Mouse (Mus musculus): ENCODE measurements around the gene Chmp2b. TPM values are rescaled to one million over a fixed set of nuclear protein-coding genes. Genes with fewer than 3 reads are reported as not detected.
A peak's percentile ranks its signal among the peaks of the same experiment; 100 is the strongest.

Gene Chmp2b
- polyA plus RNA-seq (2015; fragmentation: Nextera tagmentation; extraction: Ambion mirVana): 149 and 161 TPM in 2 replicates

- under 1% methylated on average over 62 of the region's 69 CpGs for WGBS
- peak; percentile 96 for ATAC-seq
- H3K4me2 ChIP-seq (ENCODE audit: low read length): peak within 1 kb of the TSS; percentile 68
- H3K4me3 ChIP-seq (ENCODE audit: low read length): peak within 1 kb of the TSS; percentile 100
- H3K4me1 ChIP-seq (ENCODE audit: control insufficient read depth, insufficient read depth, low read depth, low read length): peaks cover 6% of the 10 kb centered on the region; the same call in 1 of the 2 replicates
- no peaks in the 10 kb centered on the region for H3K36me3 ChIP-seq (ENCODE audit: control insufficient read depth, insufficient read depth, low read length)
- H3K9ac ChIP-seq (ENCODE audit: low read depth, low read length): peak within 1 kb of the TSS; percentile 93
- H3K9me3 ChIP-seq (ENCODE audit: control insufficient read depth, low read length): no peaks in the 10 kb centered on the region
- H3K27ac ChIP-seq (ENCODE audit: low read depth, low read length): peak within 1 kb of the TSS; percentile 82
- no peaks in the 10 kb centered on the region for H3K27me3 ChIP-seq (replicated peaks; ENCODE audit: control insufficient read depth, insufficient read depth, low read length)
These were observed at the start of gene Chmp2b for GRCm38 (mm10) chr16:65561963-65562863. Chmp2b (minus strand) TSS chr16:65562726.

- Histone ChIP-seq H3K9ac (ENCODE audit: low read depth, low read length) (no peak overlapping the region), H3K27ac (ENCODE audit: low read depth, low read length) (no peak overlapping the region), H3K4me1 (ENCODE audit: control insufficient read depth, insufficient read depth, low read depth, low read length) (no peaks in the 10 kb centered on the region), H3K4me3 (ENCODE audit: low read length) (no peak overlapping the region), H3K36me3 (ENCODE audit: control insufficient read depth, insufficient read depth, low read length) (no peaks in the 10 kb centered on the region), H3K4me2 (ENCODE audit: low read length) (no peak overlapping the region), H3K9me3 (ENCODE audit: control insufficient read depth, low read length) (no peaks in the 10 kb centered on the region), H3K27me3 (replicated peaks; ENCODE audit: control insufficient read depth, insufficient read depth, low read length) (no peaks in the 10 kb centered on the region)
- no peak for ATAC-seq
- WGBS: 94% methylated on average over 1 of the region's 1 CpGs
These were observed 49.2 kb upstream of the Chmp2b start for GRCm38 (mm10) chr16:65611678-65612077.

GRCm38 (mm10) chr16:65600798-65601197 lies 38.3 kb upstream of the Chmp2b start:
- Histone ChIP-seq H3K27me3 (replicated peaks; ENCODE audit: control insufficient read depth, insufficient read depth, low read length) (no peaks in the 10 kb centered on the region), H3K9ac (ENCODE audit: low read depth, low read length) (no peak overlapping the region), H3K36me3 (ENCODE audit: control insufficient read depth, insufficient read depth, low read length) (no peaks in the 10 kb centered on the region), H3K27ac (ENCODE audit: low read depth, low read length) (no peak overlapping the region), H3K4me2 (ENCODE audit: low read length) (no peak overlapping the region), H3K4me3 (ENCODE audit: low read length) (no peak overlapping the region), H3K9me3 (ENCODE audit: control insufficient read depth, low read length) (no peaks in the 10 kb centered on the region), H3K4me1 (ENCODE audit: control insufficient read depth, insufficient read depth, low read depth, low read length) (no peaks in the 10 kb centered on the region)
- no peak for ATAC-seq
- WGBS: 80% methylated on average over 4 of the region's 4 CpGs

GRCm38 (mm10) chr16:65586111-65586865 lies 23.8 kb upstream of the Chmp2b start:
- H3K4me2 ChIP-seq (ENCODE audit: low read length): no peak overlapping the region
- no peaks in the 10 kb centered on the region for H3K4me1 ChIP-seq (ENCODE audit: control insufficient read depth, insufficient read depth, low read depth, low read length)
- H3K4me3 ChIP-seq (ENCODE audit: low read length): no peak overlapping the region
- no peaks in the 10 kb centered on the region for H3K9me3 ChIP-seq (ENCODE audit: control insufficient read depth, low read length)
- 60% methylated on average over 7 of the region's 7 CpGs for whole genome bisulfite sequencing
- no peaks in the 10 kb centered on the region for H3K27me3 ChIP-seq (replicated peaks; ENCODE audit: control insufficient read depth, insufficient read depth, low read length)
- H3K27ac ChIP-seq (ENCODE audit: low read depth, low read length): no peak overlapping the region
- no peak for ATAC-seq
- no peaks in the 10 kb centered on the region for H3K36me3 ChIP-seq (ENCODE audit: control insufficient read depth, insufficient read depth, low read length)
- H3K9ac ChIP-seq (ENCODE audit: low read depth, low read length): no peak overlapping the region

GRCm38 (mm10) chr16:65585699-65586098 lies 23.2 kb upstream of the Chmp2b start:
- Histone ChIP-seq H3K9ac (ENCODE audit: low read depth, low read length) (no peak overlapping the region), H3K36me3 (ENCODE audit: control insufficient read depth, insufficient read depth, low read length) (no peaks in the 10 kb centered on the region), H3K4me3 (ENCODE audit: low read length) (no peak overlapping the region), H3K27me3 (replicated peaks; ENCODE audit: control insufficient read depth, insufficient read depth, low read length) (no peaks in the 10 kb centered on the region), H3K4me2 (ENCODE audit: low read length) (no peak overlapping the region), H3K9me3 (ENCODE audit: control insufficient read depth, low read length) (no peaks in the 10 kb centered on the region), H3K4me1 (ENCODE audit: control insufficient read depth, insufficient read depth, low read depth, low read length) (no peaks in the 10 kb centered on the region), H3K27ac (ENCODE audit: low read depth, low read length) (no peak overlapping the region)
- ATAC-seq: no peak
- WGBS: 85% methylated on average over 2 of the region's 2 CpGs

GRCm38 (mm10) chr16:65577298-65578029 lies 14.9 kb upstream of the Chmp2b start:
- no peaks in the 10 kb centered on the region for H3K9me3 ChIP-seq (ENCODE audit: control insufficient read depth, low read length)
- H3K27me3 ChIP-seq (replicated peaks; ENCODE audit: control insufficient read depth, insufficient read depth, low read length): no peaks in the 10 kb centered on the region
- WGBS: 42% methylated on average over 6 of the region's 6 CpGs
- no peaks in the 10 kb centered on the region for H3K36me3 ChIP-seq (ENCODE audit: control insufficient read depth, insufficient read depth, low read length)
- no peak overlapping the region for H3K27ac ChIP-seq (ENCODE audit: low read depth, low read length)
- ATAC-seq: no peak
- H3K9ac ChIP-seq (ENCODE audit: low read depth, low read length): no peak overlapping the region
- no peak overlapping the region for H3K4me2 ChIP-seq (ENCODE audit: low read length)
- H3K4me1 ChIP-seq (ENCODE audit: control insufficient read depth, insufficient read depth, low read depth, low read length): no peaks in the 10 kb centered on the region
- no peak overlapping the region for H3K4me3 ChIP-seq (ENCODE audit: low read length)

- Histone ChIP-seq H3K27me3 (replicated peaks; ENCODE audit: control insufficient read depth, insufficient read depth, low read length) (no peaks in the 10 kb centered on the region), H3K9me3 (ENCODE audit: control insufficient read depth, low read length) (no peaks in the 10 kb centered on the region), H3K4me2 (ENCODE audit: low read length) (no peak overlapping the region), H3K36me3 (ENCODE audit: control insufficient read depth, insufficient read depth, low read length) (no peaks in the 10 kb centered on the region), H3K4me3 (ENCODE audit: low read length) (no peak overlapping the region), H3K4me1 (ENCODE audit: control insufficient read depth, insufficient read depth, low read depth, low read length) (no peaks in the 10 kb centered on the region), H3K27ac (ENCODE audit: low read depth, low read length) (no peak overlapping the region), H3K9ac (ENCODE audit: low read depth, low read length) (no peak overlapping the region)
- WGBS: 82% methylated on average over 4 of the region's 4 CpGs
- no peak for ATAC-seq
These were observed 6.3 kb upstream of the Chmp2b start for GRCm38 (mm10) chr16:65568853-65569252.

GRCm38 (mm10) chr16:65564951-65565350 lies 2.4 kb upstream of the Chmp2b start:
- Histone ChIP-seq H3K9me3 (ENCODE audit: control insufficient read depth, low read length) (no peaks in the 10 kb centered on the region), H3K4me2 (ENCODE audit: low read length) (no peak overlapping the region), H3K27ac (ENCODE audit: low read depth, low read length) (no peak overlapping the region), H3K27me3 (replicated peaks; ENCODE audit: control insufficient read depth, insufficient read depth, low read length) (no peaks in the 10 kb centered on the region), H3K36me3 (ENCODE audit: control insufficient read depth, insufficient read depth, low read length) (no peaks in the 10 kb centered on the region), H3K4me3 (ENCODE audit: low read length) (no peak overlapping the region), H3K9ac (ENCODE audit: low read depth, low read length) (no peak overlapping the region), H3K4me1 (ENCODE audit: control insufficient read depth, insufficient read depth, low read depth, low read length) (peaks cover 4% of the 10 kb centered on the region; the same call in 1 of the 2 replicates)
- WGBS: 89% methylated on average over 1 of the region's 1 CpGs
- ATAC-seq: no peak
